Mouse (Mus musculus) cerebellum, adult 2 months (tissue): ENCODE measurements around the gene Cc2d2b.
A peak's percentile ranks its signal among the peaks of the same experiment; 100 is the strongest.

Experiments
- CTCF ChIP-seq: fragments of 200-500 bp; IDR thresholded peaks from 2 replicates; pipeline ENCODE4 v1.5.1; 2011; ENCODE audit warnings: low read depth, mild to moderate bottlenecking, control low read depth, low read length, moderate library complexity, borderline replicate concordance; ENCODE audit not compliant: insufficient read depth
- POLR2A ChIP-seq: fragments of 200-500 bp; IDR thresholded peaks from 2 replicates; pipeline ENCODE4 v1.6.1; 2011; ENCODE audit warnings: low read length, control low read depth, borderline replicate concordance; ENCODE audit not compliant: insufficient read depth

GRCm38 (mm10) chr19:40830703-40831415 lies 82.3 kb downstream of the Cc2d2b start, which contains the start of gene Ccnj:
- no peak for TF ChIP-seq CTCF
- peak; percentile 52; the same call in 1 of the 2 replicates for TF ChIP-seq POLR2A
